8 mouse cellular contexts compared by ENCODE assay signal in genomic region chr6:52204050-52204752, GRCm38 (mm10). TPM values are rescaled to one million over a fixed set of nuclear protein-coding genes. Genes with fewer than 3 reads are reported as not detected.
DNase-seq lines count a peak whose midpoint lies in the region; ATAC-seq lines count a peak whose summit lies in the region.

Gene Hoxa5 (minus strand): TSS chr6:52204587.

- ATAC-seq in common myeloid progenitor, adult 5-6 weeks (replicated peaks; ENCODE audit: low read depth, poor library complexity, severe bottlenecking): peak; percentile 40; the same call in 1 of the 2 replicates
- peak; percentile 69 for ATAC-seq in intestine, embryonic 16.5 days
- peak; percentile 62 for ATAC-seq in liver, embryonic 16.5 days (ENCODE audit: low read depth)

- intact Hi-C loops in gastrocnemius, postnatal 36 days (cut with DNase I): loop anchor here (5.0 kb wide), 1 partner anchor 202 kb away; no protein-coding TSS in a partner anchor

- no peaks in the 10 kb centered on the region for H3K9me3 ChIP-seq in intestine, embryonic 16.5 days (ENCODE audit: control insufficient read depth, low read length)
- no peaks in the 10 kb centered on the region for H3K9me3 ChIP-seq in liver, embryonic 16.5 days (replicated peaks; ENCODE audit: control insufficient read depth, low read length)

- peak within 1 kb of the TSS; percentile 65 for H3K27ac ChIP-seq in intestine, embryonic 16.5 days (ENCODE audit: low read length)
- H3K27ac ChIP-seq in liver, embryonic 16.5 days (ENCODE audit: low read length): no peak within 1 kb of the TSS

- peaks cover 18% of the 10 kb centered on the region for H3K27me3 ChIP-seq in intestine, embryonic 16.5 days (replicated peaks; ENCODE audit: control insufficient read depth, insufficient read depth, low read length)
- H3K27me3 ChIP-seq in liver, embryonic 16.5 days (ENCODE audit: control insufficient read depth, insufficient read depth, low read depth, low read length): peaks cover 95% of the 10 kb centered on the region

- peaks cover 29% of the 10 kb centered on the region for H3K4me1 ChIP-seq in intestine, embryonic 16.5 days (ENCODE audit: control insufficient read depth, insufficient read depth, low read length)
- no peaks in the 10 kb centered on the region for H3K4me1 ChIP-seq in liver, embryonic 16.5 days (ENCODE audit: control insufficient read depth, low read depth, low read length)

- H3K4me3 ChIP-seq in intestine, embryonic 16.5 days (ENCODE audit: low read length): peak within 1 kb of the TSS; percentile 60
- H3K4me3 ChIP-seq in liver, embryonic 16.5 days (ENCODE audit: low read depth, low read length): peak within 1 kb of the TSS; percentile 48

- peak within 1 kb of the TSS; percentile 81 for H3K9ac ChIP-seq in intestine, embryonic 16.5 days (ENCODE audit: low read depth, low read length)
- H3K9ac ChIP-seq in liver, embryonic 16.5 days (ENCODE audit: low read depth, low read length): 0 out of 2 replicates have a peak within 1 kb of the TSS, but pooled peaks have one; percentile 24

- peak; percentile 98 for DNase-seq in NIH3T3 (ENCODE audit: low read depth)
- peak; percentile 65 to 77 for DNase-seq in gastrocnemius, postnatal 36 days
- peak; percentile 84 for DNase-seq in skeletal muscle tissue, adult 2 months (ENCODE audit: low read depth, low spot score)
- no peak for DNase-seq in cerebellum, adult 9-11 months
- DNase-seq in right cerebral cortex, postnatal 4 days: no peak

- WGBS in intestine, embryonic 16.5 days: 3% methylated on average over 65 of the region's 65 CpGs
- under 1% methylated on average over 65 of the region's 65 CpGs for WGBS in liver, embryonic 16.5 days (ENCODE audit: insufficient replicate concordance)

- peak within 1 kb of the TSS; percentile 74 for H3K4me2 ChIP-seq in intestine, embryonic 16.5 days (ENCODE audit: low read depth, low read length)
- peak within 1 kb of the TSS; percentile 34 for H3K4me2 ChIP-seq in liver, embryonic 16.5 days (ENCODE audit: low read depth, low read length)

- H3K36me3 ChIP-seq in intestine, embryonic 16.5 days (ENCODE audit: control insufficient read depth, insufficient read depth, low read length): no peaks in the 10 kb centered on the region
- H3K36me3 ChIP-seq in liver, embryonic 16.5 days (ENCODE audit: control insufficient read depth, insufficient read depth): no peaks in the 10 kb centered on the region

RNA-seq across cellular contexts. Expression of gene Hoxa5, which starts in this region (rescaled TPM):
- total RNA-seq in common myeloid progenitor, adult 5-6 weeks (2017): 3.6 and 3.9 TPM in 2 replicates
- total RNA-seq in gastrocnemius, postnatal 36 days (2021): 1 to 10 TPM; 1.6 to 2.0 TPM
- polyA plus RNA-seq in intestine, embryonic 16.5 days (2015; fragmentation: Nextera tagmentation; extraction: Ambion mirVana): 15.3 and 15.5 TPM in 2 replicates
- 0.26 and 0.68 TPM in 2 replicates for polyA plus RNA-seq in liver, embryonic 16.5 days (2015; fragmentation: Nextera tagmentation; extraction: Ambion mirVana)

Comparison
In these comparisons a context has a peak if more than half of its experiments do, and no peak if none do; other contexts are left out.
1. Peak in ATAC-seq, H3K4me3 ChIP-seq, H3K9ac ChIP-seq and H3K4me2 ChIP-seq in liver, embryonic 16.5 days; RNA of the gene not detected or under 1 TPM.
2. DNase-seq: peak in NIH3T3 (single experiment), gastrocnemius, postnatal 36 days (2 of 2) and skeletal muscle tissue, adult 2 months (single experiment); none in cerebellum, adult 9-11 months (single experiment) and right cerebral cortex, postnatal 4 days (single experiment).
3. Peak in every context shown above with its lines, with median percentiles within 50 percentile points of each other: ATAC-seq.